Mouse (Mus musculus) lung, adult 2 months (tissue): ENCODE measurements around the gene Timp3.

Source experiments
- CTCF ChIP-seq: fragments of 200-500 bp; IDR thresholded peaks from 2 replicates; pipeline ENCODE4 v1.5.1; 2011; ENCODE audit warnings: mild to moderate bottlenecking, low read length, control low read depth; ENCODE audit not compliant: insufficient read depth
- POLR2A ChIP-seq: fragments of 200-500 bp; IDR thresholded peaks from 2 replicates; pipeline ENCODE4 v1.6.1; 2011; ENCODE audit warnings: low read depth, mild to moderate bottlenecking, control low read depth, low read length, borderline replicate concordance; ENCODE audit errors: extremely low read depth

GRCm38 (mm10) chr10:86278481-86278880 lies 21.7 kb upstream of the Timp3 start:
- TF ChIP-seq CTCF: no peak
- TF ChIP-seq POLR2A: no peak
